In genomic region chr2:30657674-30658479, GRCm38 (mm10) we compare ENCODE assay signal across 8 mouse cellular contexts.
A peak's percentile ranks its signal among the peaks of the same experiment; 100 is the strongest.
DNase-seq lines count a peak whose midpoint lies in the region; ATAC-seq lines count a peak whose summit lies in the region.

No protein-coding gene starts in this region.

- ATAC-seq in embryonic facial prominence, embryonic 13.5 days (ENCODE audit: insufficient number of reproducible peaks, insufficient read depth, low FRiP score, low TSS enrichment, low read depth), result peak; percentile 16; the same call in 1 of the 2 replicates
- peak; percentile 27; the same call in 1 of the 2 replicates for ATAC-seq in limb, embryonic 11.5 days (ENCODE audit: insufficient number of reproducible peaks, low FRiP score, low TSS enrichment, low read depth)
- peak; percentile 31 for ATAC-seq in midbrain, embryonic 16.5 days

- peak overlapping the region; percentile 46 for H3K4me3 ChIP-seq in embryonic facial prominence, embryonic 13.5 days
- peak overlapping the region; percentile 26 for H3K4me3 ChIP-seq in limb, embryonic 11.5 days (ENCODE audit: low read depth, low read length)
- H3K4me3 ChIP-seq in midbrain, embryonic 16.5 days (ENCODE audit: low read depth, low read length), result peak overlapping the region; percentile 18

- peak; percentile 26 to 52 for DNase-seq in left cerebral cortex, postnatal 25 days (ENCODE audit: low spot score in 2 of 2)
- DNase-seq in left cerebral cortex, adult 8-10 months (ENCODE audit: low spot score in 2 of 2), result no peak
- peak; percentile 76 for DNase-seq in R1 (ENCODE audit: low read depth, low spot score)
- peak; percentile 70 for DNase-seq in heart, postnatal 4 days
- DNase-seq in limb, embryonic 11.5 days (ENCODE audit: low spot score), result peak; percentile 75
- peak; percentile 75 for DNase-seq in thymus, postnatal 14 days

- H3K4me1 ChIP-seq in embryonic facial prominence, embryonic 13.5 days, result peaks cover 68% of the 10 kb centered on the region
- H3K4me1 ChIP-seq in limb, embryonic 11.5 days (ENCODE audit: control insufficient read depth, insufficient read depth, low read length), result peaks cover 64% of the 10 kb centered on the region
- H3K4me1 ChIP-seq in midbrain, embryonic 16.5 days (ENCODE audit: control insufficient read depth, insufficient read depth, low read length), result peaks cover 69% of the 10 kb centered on the region

- H3K4me2 ChIP-seq in embryonic facial prominence, embryonic 13.5 days, result peak overlapping the region; percentile 87
- H3K4me2 ChIP-seq in limb, embryonic 11.5 days (ENCODE audit: low read depth, severe bottlenecking), result peak overlapping the region; percentile 71
- peak overlapping the region; percentile 57 for H3K4me2 ChIP-seq in midbrain, embryonic 16.5 days (ENCODE audit: low read length)

- H3K27me3 ChIP-seq in embryonic facial prominence, embryonic 13.5 days, result no peaks in the 10 kb centered on the region
- no peaks in the 10 kb centered on the region for H3K27me3 ChIP-seq in limb, embryonic 11.5 days (ENCODE audit: control insufficient read depth, insufficient read depth, low read length)
- no peaks in the 10 kb centered on the region for H3K27me3 ChIP-seq in midbrain, embryonic 16.5 days (ENCODE audit: control insufficient read depth, insufficient read depth, low read depth, low read length)

- peak overlapping the region; percentile 99 for H3K27ac ChIP-seq in embryonic facial prominence, embryonic 13.5 days
- H3K27ac ChIP-seq in limb, embryonic 11.5 days (replicated peaks; ENCODE audit: low read depth, low read length), result peak overlapping the region; percentile 99
- H3K27ac ChIP-seq in midbrain, embryonic 16.5 days (ENCODE audit: low read length), result peak overlapping the region; percentile 100

- intact Hi-C loops in left cerebral cortex, postnatal 25 days (cut with DNase I), result loop anchor here (1.0 to 5.0 kb wide), 6 partner anchors 19 to 186 kb away; partner anchors contain the start of genes Cstad and Ier5l

- H3K36me3 ChIP-seq in embryonic facial prominence, embryonic 13.5 days, result no peaks in the 10 kb centered on the region
- H3K36me3 ChIP-seq in limb, embryonic 11.5 days (ENCODE audit: control insufficient read depth, insufficient read depth, low read length), result no peaks in the 10 kb centered on the region
- H3K36me3 ChIP-seq in midbrain, embryonic 16.5 days (ENCODE audit: control insufficient read depth, insufficient read depth, low read length), result no peaks in the 10 kb centered on the region

- WGBS in embryonic facial prominence, embryonic 13.5 days, result 1% methylated on average over 42 of the region's 42 CpGs
- under 1% methylated on average over 39 of the region's 42 CpGs for WGBS in limb, embryonic 11.5 days
- 1% methylated on average over 42 of the region's 42 CpGs for WGBS in midbrain, embryonic 16.5 days

- H3K9ac ChIP-seq in embryonic facial prominence, embryonic 13.5 days, result peak overlapping the region; percentile 76
- H3K9ac ChIP-seq in limb, embryonic 11.5 days (ENCODE audit: low read length), result peak overlapping the region; percentile 70
- peak overlapping the region; percentile 59 for H3K9ac ChIP-seq in midbrain, embryonic 16.5 days (ENCODE audit: low read depth, low read length)

- H3K9me3 ChIP-seq in embryonic facial prominence, embryonic 13.5 days, result no peaks in the 10 kb centered on the region
- no peaks in the 10 kb centered on the region for H3K9me3 ChIP-seq in limb, embryonic 11.5 days (ENCODE audit: control insufficient read depth, low read length)
- no peaks in the 10 kb centered on the region for H3K9me3 ChIP-seq in midbrain, embryonic 16.5 days (replicated peaks; ENCODE audit: control insufficient read depth, low read length, poor library complexity, severe bottlenecking)

Comparison
In these comparisons a context has a peak if more than half of its experiments do, and no peak if none do; other contexts are left out.
1. DNase-seq: peak in left cerebral cortex, postnatal 25 days (2 of 2), R1 (single experiment), heart, postnatal 4 days (single experiment), limb, embryonic 11.5 days (single experiment) and thymus, postnatal 14 days (single experiment); none in left cerebral cortex, adult 8-10 months (0 of 2).
2. Peak in every context shown above with its lines, with median percentiles within 50 percentile points of each other: ATAC-seq, H3K27ac ChIP-seq, H3K4me2 ChIP-seq, H3K4me3 ChIP-seq and H3K9ac ChIP-seq.